Mouse (Mus musculus) spleen, embryonic (tissue): ENCODE results near the gene Bcl2l13.
"Not testable (repeated sequence)": the region's sequence is repeated elsewhere in the genome, so short reads cannot be mapped to it uniquely, and the experiment has no call there.

Source experiments
- CTCF ChIA-PET: fragments of 350-600 bp; sonication (Branson Sonifier 250); formaldehyde crosslinking; loops from one replicate; lab custom pipeline; 2022; lab: Charles Lee

The Bcl2l13 gene

GRCm38 (mm10) chr6:120835474-120836374 is at the start of gene Bcl2l13:
Gene Bcl2l13 (plus strand): TSS chr6:120836212.
- CTCF ChIA-PET, result interaction anchor here (1.0 kb wide), 2 partner anchors 13 to 344 kb away, joined by 4 to 7 read pairs; partner anchors contain the start of gene Atp6v1e1

GRCm38 (mm10) chr6:120788068-120788607 is 47.9 kb upstream of the Bcl2l13 start:
- CTCF ChIA-PET, result no interaction called here

- CTCF ChIA-PET, result no interaction called here
Observed at GRCm38 (mm10) chr6:120788904-120789303, 47.1 kb upstream of the Bcl2l13 start.

DNA sequence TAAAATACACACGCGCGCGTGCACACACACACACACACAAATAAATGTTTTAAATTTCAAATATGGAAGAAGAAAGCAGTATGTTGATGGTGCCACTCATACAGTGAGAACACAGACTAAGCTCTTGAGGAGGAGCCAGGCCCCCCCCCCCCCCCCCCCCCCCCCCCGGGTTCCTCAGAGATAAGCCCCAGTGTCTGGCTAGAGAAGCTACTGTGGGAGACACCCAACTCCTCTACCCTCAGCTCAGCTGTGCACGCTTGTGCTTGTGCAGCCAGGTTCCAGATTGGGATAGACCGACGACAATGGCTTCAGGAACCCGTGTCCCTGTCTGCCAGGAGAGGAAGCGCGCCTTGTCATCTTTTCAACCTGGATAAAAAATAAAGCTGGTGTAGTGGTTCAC is 45.9 kb upstream of the Bcl2l13 start:
- CTCF ChIA-PET, result interaction anchor here (0.6 to 0.7 kb wide), 2 partner anchors 110 to 325 kb away, joined by 3 to 4 read pairs; no protein-coding TSS in a partner anchor

DNA sequence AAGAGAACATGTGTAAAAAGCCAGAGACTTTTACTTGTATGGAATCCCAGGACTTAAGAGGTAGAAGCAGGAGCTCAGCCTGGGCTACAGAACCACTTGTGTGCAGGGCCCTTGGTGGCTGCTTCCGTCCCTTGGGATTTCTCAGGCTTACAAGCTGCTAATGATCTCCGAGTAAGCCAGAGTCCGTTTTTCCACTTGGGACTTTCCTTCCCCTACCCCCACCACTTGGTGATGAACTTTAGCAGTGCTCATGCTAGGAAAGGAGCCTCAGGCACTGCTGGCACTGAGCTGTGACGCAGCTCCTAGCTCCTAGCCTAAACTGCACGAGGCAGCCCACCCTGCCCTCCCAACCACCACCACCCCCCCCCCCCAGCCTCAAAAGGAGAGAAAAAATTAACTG is 45.3 kb upstream of the Bcl2l13 start:
- CTCF ChIA-PET, result interaction anchor here (0.6 kb wide), 2 partner anchors 156 to 325 kb away, joined by 3 to 17 read pairs; no protein-coding TSS in a partner anchor

GRCm38 (mm10) chr6:120792947-120793346 is 43.1 kb upstream of the Bcl2l13 start:
- CTCF ChIA-PET, result no interaction called here

GRCm38 (mm10) chr6:120795422-120796086 is 40.5 kb upstream of the Bcl2l13 start:
- CTCF ChIA-PET, result no interaction called here

DNA sequence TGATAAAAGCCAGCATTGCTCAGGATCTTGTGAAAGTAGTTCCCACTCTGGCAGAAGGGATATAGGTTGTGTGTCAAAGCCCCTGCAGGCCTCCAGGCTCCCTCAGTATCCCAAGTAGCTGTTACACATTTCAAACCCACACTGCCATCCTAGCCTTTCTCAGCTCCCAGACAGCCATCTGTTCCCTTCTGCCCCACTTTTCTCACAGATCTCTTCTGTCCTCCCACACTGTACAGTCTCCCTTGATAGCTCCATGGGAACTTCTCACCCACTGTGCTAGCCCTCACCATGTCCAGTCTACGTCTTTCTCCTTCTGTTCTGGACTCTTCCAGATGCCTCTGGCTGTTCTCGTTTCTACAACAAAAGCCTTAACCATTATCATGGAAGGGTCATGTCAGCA is 39.9 kb upstream of the Bcl2l13 start:
- CTCF ChIA-PET, result no interaction called here

DNA sequence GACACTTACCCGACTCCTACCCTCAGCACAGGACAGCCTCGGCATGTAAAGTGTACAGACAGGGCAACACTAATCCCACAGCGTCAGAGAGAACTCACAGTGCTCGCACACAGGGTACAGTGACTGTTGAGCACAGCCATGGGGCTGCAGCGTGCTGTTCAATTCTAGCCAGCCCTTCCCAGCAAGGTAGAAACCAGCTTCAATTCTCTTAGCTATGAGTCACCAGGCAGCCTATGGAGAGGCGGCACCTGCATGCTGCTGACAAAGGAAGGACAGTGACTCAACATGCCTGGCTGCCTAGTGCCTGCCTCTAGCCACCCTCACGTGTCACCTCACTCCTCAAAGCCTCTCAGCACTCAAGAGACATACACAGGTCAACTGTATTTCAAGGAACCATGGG is 38.0 kb upstream of the Bcl2l13 start:
- CTCF ChIA-PET, result no interaction called here

DNA sequence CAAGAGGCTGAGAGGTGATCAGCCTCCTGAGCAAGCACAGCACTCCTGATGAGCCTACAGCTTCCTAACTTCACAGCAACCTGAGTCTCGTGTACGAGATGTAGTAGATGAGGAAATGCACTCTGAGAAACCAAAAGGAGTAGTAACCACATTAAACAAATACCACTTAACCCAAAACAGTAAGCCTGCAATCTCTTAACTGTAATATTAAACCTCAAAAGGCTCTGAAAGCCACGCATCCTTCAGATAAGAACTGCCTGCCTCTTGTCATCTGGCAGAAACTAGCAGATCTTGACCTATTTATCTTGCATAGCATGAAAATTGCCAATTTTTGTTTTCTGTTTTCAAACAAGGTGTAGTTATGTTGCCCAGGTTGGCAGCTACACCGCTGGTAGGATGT is 37.1 kb upstream of the Bcl2l13 start:
- CTCF ChIA-PET, result no interaction called here

- CTCF ChIA-PET, result no interaction called here
Observed at GRCm38 (mm10) chr6:120799581-120800041, 36.4 kb upstream of the Bcl2l13 start.

- CTCF ChIA-PET, result no interaction called here
Observed at GRCm38 (mm10) chr6:120806999-120807737, 28.8 kb upstream of the Bcl2l13 start.

DNA sequence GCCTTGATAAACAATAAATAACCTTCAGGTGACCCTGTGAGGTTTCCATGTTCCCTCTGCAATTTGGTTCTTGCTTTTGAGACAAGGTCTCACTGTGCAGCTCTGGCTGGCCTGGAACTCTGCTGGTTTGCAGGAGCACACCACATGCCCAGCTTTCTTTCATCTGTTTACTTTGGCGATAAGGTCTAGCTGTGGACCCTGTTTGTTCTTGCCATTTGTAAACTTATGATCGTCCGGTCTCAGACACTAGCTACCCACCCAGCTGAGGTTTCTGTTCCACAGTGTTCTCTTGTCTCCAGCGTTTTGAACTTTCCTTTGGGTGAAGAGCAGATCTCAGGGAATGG is 28.3 kb upstream of the Bcl2l13 start:
- CTCF ChIA-PET, result no interaction called here

GRCm38 (mm10) chr6:120811999-120812398 is 24.0 kb upstream of the Bcl2l13 start:
- CTCF ChIA-PET, result not testable (repeated sequence)

- CTCF ChIA-PET, result no interaction called here
Observed at GRCm38 (mm10) chr6:120819294-120819693, 16.7 kb upstream of the Bcl2l13 start.

DNA sequence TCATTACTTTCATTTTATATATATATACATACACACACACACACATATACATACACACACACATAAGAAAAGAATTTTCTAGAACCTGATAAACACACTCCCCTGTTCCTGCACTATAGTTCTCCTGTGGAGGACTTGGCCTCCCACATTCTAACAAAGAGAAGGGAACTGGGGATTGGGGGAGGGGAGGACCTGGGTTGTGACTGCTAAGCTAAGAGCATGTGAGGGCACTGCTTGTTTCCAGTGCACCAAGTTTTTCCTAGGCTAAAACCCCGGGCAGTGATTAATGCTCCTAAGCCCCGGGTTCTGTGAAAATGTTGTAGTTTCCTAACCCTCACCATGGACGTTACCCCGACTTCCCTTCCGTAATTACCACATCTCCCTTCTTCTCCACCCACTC is 15.9 kb upstream of the Bcl2l13 start:
- CTCF ChIA-PET, result no interaction called here

DNA sequence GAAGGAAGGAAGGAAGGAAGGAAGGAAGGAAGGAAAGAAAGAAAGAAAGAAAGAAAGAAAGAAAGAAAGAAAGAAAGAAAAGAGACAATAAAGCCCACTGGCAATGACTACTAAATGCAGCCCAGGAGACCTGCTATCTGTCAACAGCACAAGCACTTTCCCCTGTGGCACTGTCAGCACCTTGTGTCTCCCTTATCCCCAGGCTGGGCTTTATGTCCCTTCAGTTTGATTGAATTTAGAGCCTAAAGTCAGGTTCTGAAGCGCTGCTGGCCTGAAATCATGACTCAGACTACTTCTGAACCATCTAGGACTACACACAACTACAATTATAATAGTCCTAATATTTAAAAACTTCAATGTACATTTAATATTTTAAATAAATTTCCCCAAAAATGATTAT is 15.1 kb upstream of the Bcl2l13 start:
- CTCF ChIA-PET, result no interaction called here

DNA sequence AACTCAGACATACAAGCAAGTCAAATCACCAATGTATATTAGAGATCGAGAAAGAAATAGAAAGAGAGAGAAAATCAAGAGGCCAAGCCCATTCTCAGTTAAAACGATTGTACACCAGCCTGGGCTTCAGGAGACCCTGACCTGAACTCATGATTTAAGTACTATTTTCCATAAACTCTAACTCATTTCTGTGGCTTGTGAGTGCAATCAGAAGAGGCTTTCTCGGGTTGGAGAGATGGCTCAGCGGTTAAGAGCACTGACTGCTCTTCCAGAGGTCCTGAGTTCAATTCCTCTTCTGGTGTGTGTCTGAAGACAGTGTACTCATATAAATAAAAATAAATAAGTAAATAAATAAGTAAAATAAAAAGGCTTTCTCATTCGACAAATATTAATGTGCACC is 14.3 kb upstream of the Bcl2l13 start:
- CTCF ChIA-PET, result no interaction called here

DNA sequence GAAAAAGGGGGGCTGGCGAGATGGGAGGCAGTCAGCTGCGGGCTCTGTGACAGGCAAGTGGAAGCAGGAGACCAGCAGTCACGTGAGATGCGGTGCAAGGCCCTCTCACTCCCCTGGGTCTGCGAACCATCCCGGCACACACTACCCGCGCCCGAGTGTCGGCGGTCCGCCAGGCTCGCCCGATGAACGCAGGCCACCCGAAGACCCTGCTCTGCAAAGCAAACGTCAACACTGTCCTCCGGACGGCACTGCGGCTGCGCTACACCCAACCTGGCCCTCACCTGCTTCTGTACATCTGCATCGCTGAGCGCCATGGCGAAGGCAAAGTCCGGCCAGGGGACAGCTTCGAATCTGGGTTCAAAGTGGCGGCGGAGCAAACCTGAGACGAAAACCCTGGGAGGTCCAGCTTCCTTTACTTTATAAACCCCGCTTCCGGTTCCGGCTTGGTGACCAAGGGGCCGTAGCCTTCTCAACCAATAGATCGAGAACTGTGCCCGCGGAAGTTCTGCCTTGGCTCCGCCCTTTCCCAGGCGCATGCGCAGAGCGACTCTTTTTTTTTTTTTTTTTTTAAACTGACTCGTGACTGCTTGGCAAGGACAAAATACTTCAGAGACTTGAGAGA is 13.6 kb upstream of the Bcl2l13 start, which contains the start of gene Atp6v1e1:
Gene Atp6v1e1 (minus strand): TSS at position 487 of the 622 bp plus-strand sequence.
- CTCF ChIA-PET, result interaction anchor here (1.6 kb wide), 1 partner anchor 13 kb away, joined by 7 read pairs; the partner anchor contains the start of gene Bcl2l13

DNA sequence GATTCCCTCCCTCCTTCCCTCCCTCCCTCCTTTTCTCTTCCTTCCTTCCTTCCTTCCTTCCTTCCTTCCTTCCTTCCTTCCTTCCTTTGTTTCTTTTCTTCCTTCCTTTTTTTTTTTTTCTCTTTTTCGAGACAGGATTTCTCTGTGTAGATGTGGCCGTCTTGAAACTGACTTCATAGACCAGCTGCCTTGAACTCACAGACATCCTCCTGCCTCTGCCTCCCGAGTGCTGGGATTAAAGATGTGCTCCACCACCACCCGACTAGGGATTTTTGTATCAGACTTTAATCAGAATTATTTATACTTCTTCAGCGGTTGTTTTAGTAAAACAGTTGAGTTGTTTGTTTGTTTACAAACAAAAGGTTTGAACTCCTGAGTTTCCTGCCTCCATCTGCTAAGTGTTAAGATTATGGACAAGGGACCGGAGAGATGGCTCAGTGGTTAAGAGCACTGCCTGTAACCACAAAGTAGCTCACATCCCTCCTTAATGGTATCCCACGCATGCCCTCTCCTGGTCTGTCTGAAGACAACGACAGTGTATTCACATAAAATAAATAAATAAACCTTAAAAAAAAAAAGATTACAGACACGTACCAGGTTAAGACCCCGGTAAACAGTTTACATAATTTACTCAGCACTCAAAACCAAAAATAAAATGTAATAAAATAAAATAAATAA is 12.9 kb upstream of the Bcl2l13 start:
- CTCF ChIA-PET, result interaction anchor here (1.6 kb wide), 1 partner anchor 13 kb away, joined by 7 read pairs; the partner anchor contains the start of gene Bcl2l13
